Mouse (Mus musculus) adrenal gland, adult 10 weeks (tissue): Measurements from ENCODE around the gene Rffl. TPM values are rescaled to one million over a fixed set of nuclear protein-coding genes. Genes with fewer than 3 reads are reported as not detected.

Experiments used
- polyA plus RNA-seq: library from polyadenylated mRNA; stranded (reverse); fragments of 350-450 nt; fragmentation: Illumina TruSeq; extraction: RNeasy Lipid Tissue Mini Kit (QIAGEN cat#74804); gene quantifications from one replicate; pipeline ENCODE4 v1.2.3, GENCODE M21; 2014; ENCODE audit warnings: low read depth, low replicate concordance

Gene Rffl
- polyA plus RNA-seq, result 7.7 TPM

GRCm38 (mm10) chr11:82871031-82871446 lies at the start of gene Rffl:
Gene Rffl (minus strand): TSS chr11:82871210.

GRCm38 (mm10) chr11:82910250-82910649 lies 39.2 kb upstream of the Rffl start, which contains the start of gene Unc45b:
Gene Unc45b (plus strand): TSS chr11:82910550.

GRCm38 (mm10) chr11:82907651-82908607 lies 36.9 kb upstream of the Rffl start, which contains the start of gene Nle1:
Gene Nle1 (minus strand): TSS chr11:82908411.

GRCm38 (mm10) chr11:82891936-82892335 lies 20.9 kb upstream of the Rffl start, which contains the start of gene Fndc8:
Gene Fndc8 (plus strand): TSS chr11:82892124.

GRCm38 (mm10) chr11:82890342-82890762 lies 19.3 kb upstream of the Rffl start, which contains the start of gene Rad51d:
Gene Rad51d (minus strand): TSS chr11:82890614.

GRCm38 (mm10) chr11:82780983-82781903 lies 89.8 kb downstream of the Rffl start, which contains the start of gene Lig3:
Gene Lig3 (plus strand): TSS chr11:82781108.

GRCm38 (mm10) chr11:82763742-82764437 lies 107.1 kb downstream of the Rffl start, which contains the start of the genes Cct6b and Zfp830:
Gene Cct6b (minus strand): TSS chr11:82764321.
Gene Zfp830 (plus strand): TSS chr11:82764345.

Other genes with a start within 250 kb of the Rffl start
- gene Cct6b, start 106.9 kb downstream of the Rffl start, polyA plus RNA-seq, result 1.2 TPM
- gene Zfp830, start 106.9 kb downstream of the Rffl start, polyA plus RNA-seq, result 18.5 TPM
- gene Lig3, start 90.1 kb downstream of the Rffl start, polyA plus RNA-seq, result 16.8 TPM
- gene Rad51d, start 19.4 kb upstream of the Rffl start, polyA plus RNA-seq, result 7.1 TPM
- not detected for gene Fndc8, start 20.9 kb upstream of the Rffl start, polyA plus RNA-seq
- gene Nle1, start 37.2 kb upstream of the Rffl start, polyA plus RNA-seq, result 6.9 TPM
- 1.9 TPM for gene Unc45b, start 39.3 kb upstream of the Rffl start, polyA plus RNA-seq
- gene Slfn5, start 80.1 kb upstream of the Rffl start, polyA plus RNA-seq, result 57.6 TPM
- gene Slfn9, start 120.6 kb upstream of the Rffl start, polyA plus RNA-seq, result 62.3 TPM
- gene Slfn8, start 149.6 kb upstream of the Rffl start, polyA plus RNA-seq, result 21.9 TPM
- gene Slfn2, start 193.9 kb upstream of the Rffl start, polyA plus RNA-seq, result 9.8 TPM
- 0.82 TPM for gene Slfn1, start 245.6 kb upstream of the Rffl start, polyA plus RNA-seq